Mouse (Mus musculus) neutrophil, adult 59 days (primary cell): ENCODE measurements around the gene Upf3a. TPM values are rescaled to one million over a fixed set of nuclear protein-coding genes. Genes with fewer than 3 reads are reported as not detected.

Experiments used
- total RNA-seq, 2 experiments: library from RNA; stranded (reverse); gene quantifications; 1 replicate in 1 of 2; 2 replicates in 1 of 2; pipeline ENCODE4 v1.2.4; 2023

Upf3a gene
- total RNA-seq = 10 to 100 TPM; 18.8 to 20.7 TPM

DNA sequence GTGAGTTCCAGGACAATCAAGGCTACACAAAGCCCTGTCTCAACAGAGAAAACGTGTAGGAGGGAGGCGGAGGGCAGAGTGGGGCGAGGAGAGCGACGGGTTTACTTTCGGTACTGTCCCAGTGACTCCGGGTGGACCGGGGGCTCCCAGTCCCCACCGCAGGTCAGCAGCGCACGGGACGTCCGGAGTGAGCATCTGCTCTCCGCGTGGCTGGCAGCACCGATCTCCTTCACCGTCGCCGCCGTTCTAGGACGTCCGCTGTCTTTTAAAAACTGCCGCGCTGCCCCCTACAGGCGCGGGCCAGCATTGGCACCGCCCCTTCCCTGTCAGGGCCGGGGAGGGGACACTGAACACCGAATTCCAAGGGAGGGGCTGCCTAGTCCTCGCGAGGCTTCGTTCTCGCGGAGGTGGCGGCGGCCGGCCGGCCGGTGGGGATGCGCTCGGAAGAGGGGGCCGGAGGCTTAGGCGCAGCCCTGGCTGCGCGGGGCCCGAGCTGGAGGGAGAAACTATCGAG is at the start of gene Upf3a:
TSS of gene Upf3a (plus strand) at position 366 of the 514 bp plus-strand sequence.

DNA sequence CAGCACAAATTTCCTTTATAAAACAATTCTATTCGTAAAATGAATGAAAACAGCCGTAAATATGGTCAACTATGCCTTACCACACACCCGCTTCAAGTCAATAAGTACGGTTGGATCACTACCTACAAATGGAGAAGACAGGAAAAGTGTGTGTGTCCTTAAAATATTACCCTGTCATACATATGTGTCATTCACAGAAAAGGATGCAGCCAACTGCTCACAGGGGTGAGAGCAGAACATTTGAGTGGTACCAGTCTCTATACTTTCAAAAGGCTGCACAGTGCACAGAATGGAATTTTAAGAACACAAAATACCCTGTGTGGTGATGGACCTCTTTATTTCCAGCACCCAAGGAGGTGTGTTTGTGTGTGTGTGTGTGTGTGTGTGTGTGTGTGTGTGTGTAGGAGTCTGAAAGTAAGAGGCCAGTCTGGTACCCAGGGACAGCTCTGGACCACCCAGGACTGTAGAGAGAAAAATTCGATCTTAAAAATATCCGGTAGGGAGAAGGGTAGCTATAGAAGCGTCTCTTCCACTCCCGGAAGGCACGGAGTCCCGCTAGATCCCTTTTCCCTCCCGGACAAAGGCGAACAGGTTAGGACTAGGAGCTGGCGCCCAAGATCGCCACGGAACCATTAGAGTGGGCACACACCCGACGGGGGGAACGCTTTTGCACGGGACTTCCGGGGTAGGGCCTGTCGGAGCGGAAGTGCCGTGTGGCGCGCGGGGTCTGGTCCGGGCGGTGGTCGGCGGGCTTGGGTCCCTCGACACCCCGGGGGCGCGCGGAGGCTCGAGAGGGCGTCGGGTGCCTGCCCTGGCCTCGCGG is 28.2 kb upstream of the Upf3a start, which contains the start of gene Cdc16:
TSS of gene Cdc16 (plus strand) at position 695 of the 823 bp plus-strand sequence.

DNA sequence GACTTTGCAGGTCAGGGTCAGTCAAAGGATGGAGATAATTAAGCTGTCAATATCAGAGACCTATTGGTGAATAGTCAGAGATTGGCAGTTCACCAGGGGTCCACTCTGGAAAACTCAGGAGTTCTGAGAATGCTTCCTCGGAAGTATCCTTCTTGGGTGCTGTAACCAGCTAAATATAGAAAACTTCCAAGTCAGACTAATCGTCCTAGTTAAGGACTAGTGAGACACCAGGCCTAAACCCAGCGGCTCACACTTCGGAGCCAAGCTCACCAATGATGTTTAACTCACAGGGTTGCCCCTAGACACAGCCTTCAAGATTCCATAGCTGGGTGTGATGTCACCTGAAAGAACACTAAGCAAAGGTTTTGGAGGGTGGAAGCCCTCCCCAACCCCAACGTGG is 52.9 kb downstream of the Upf3a start, which contains the start of gene AF366264:
TSS of gene AF366264 (minus strand) at position 101 of the 400 bp plus-strand sequence.

Other genes with a start within 250 kb of the Upf3a start
- gene 1700029H14Rik, start 223.2 kb upstream of the Upf3a start, total RNA-seq = 1 to 10 TPM; 2.4 to 2.9 TPM
- gene Rasa3, start 108.0 kb upstream of the Upf3a start, total RNA-seq = 100 to 1,000 TPM; 158 to 187 TPM
- gene Cfap97d2, start 79.7 kb upstream of the Upf3a start, total RNA-seq = not detected
- 10 to 100 TPM; 28.0 to 28.5 TPM for gene Cdc16, start 27.9 kb upstream of the Upf3a start, total RNA-seq
- gene AF366264, start 52.8 kb downstream of the Upf3a start, total RNA-seq = not detected
- 10 to 100 TPM; 10.1 to 12.1 TPM for gene Champ1, start 84.0 kb downstream of the Upf3a start, total RNA-seq
- gene Coprs, start 104.7 kb downstream of the Upf3a start, total RNA-seq = 1 to 10 TPM; 1.1 to 2.3 TPM